Mouse (Mus musculus): ENCODE measurements around the gene Milr1.
A peak's percentile ranks its signal among the peaks of the same experiment; 100 is the strongest.
"Not testable (repeated sequence)": the region's sequence is repeated elsewhere in the genome, so short reads cannot be mapped to it uniquely, and the experiment has no call there.

The Milr1 gene

DNA sequence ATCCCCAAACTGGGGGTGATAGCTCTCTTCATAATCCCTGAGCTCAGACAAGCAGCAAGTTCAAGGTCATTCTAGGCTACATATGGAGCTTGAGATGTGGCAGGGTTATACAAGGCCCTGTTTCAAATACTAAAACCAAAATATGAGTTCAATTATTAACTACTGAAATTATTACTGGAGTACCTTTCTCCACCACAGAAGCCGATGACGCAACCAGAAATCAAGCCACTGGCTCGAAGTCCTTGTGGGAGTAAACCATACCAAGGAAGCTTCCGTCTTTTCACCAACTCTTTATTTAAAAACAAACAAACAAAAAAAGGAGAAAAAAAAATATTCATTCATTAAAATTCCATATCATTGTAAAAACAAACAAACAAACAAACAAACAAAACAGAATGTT lies 25.9 kb downstream of the Milr1 start:
- ATAC-seq (ENCODE audit: low TSS enrichment): no peak

DNA sequence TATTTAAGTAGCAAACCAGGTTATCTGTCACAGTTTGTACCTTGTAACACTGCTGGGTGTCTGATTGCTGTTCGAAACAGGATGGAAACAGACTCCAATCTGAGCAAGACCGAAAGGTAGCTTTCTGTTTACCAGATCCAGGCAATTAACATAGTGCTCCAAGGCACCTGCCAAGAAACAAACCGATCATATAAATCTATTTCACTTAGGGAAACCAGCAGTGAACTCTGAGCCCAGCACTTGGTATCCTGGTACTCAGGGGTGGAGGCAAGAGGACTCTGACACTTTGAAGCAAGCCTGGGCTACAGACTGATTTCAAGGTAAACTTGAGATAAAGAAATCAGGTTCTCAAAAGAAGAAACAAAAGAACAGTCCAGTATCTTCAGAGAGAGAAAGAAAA lies 26.4 kb downstream of the Milr1 start:
- no peak for ATAC-seq (ENCODE audit: low TSS enrichment)

DNA sequence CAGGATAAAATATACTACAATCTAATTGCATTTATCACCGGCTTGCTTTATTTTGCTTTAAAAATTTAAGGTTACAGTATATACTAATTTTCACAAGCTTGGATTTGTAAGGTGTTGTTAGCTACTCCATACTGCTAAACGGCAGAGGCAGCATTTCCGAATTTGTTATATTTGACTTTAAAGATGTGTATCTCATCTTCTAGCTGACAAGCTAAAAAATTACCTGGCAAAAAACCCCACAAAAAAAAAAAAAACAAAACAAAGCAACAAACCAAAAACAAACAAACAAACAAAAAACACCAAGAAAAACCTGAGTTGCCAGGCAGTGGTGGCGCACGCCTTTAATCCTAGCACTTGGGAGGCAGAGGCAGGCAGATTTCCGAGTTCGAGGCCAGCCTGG lies 27.1 kb downstream of the Milr1 start:
- ATAC-seq (ENCODE audit: low TSS enrichment): no peak

DNA sequence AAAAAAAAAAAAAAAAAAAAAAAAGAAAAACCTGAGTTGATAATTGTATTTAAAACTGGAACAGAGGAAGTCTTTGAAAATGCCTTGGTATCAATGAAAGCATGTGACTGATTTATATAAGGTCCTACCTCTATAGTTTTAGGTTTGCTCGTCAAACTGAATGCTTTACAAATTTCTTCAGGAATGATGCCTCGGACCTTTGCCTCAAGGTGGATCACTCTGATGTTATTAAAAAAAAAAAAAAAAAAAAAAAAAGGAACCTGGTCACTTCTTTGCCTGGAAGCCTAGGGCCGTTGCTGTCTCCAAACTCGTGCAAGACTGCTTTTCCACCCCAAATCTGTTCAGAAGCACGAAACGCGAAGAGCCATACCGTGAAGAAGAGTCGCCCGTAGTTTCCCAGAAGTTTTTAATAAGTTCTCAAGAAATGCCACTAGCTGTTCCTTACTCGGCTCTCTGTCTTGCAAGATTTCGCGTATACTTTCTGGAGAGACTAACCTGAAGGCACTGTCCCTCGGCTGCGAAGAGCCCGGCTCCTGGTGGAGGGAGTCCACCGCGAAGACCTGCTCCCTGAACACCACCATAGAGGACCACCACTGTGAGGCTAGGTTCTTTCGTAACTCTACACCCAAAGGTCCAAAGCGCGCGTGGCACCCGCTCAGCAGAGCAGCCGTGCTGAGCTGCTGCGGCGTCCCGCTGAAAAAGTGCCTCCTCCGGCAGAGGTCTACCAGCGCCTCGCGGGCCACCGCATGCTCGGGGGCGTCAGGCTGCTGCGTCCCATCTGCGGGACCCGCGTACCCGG lies 27.8 kb downstream of the Milr1 start:
- peak; percentile 66 for ATAC-seq (ENCODE audit: low TSS enrichment)

DNA sequence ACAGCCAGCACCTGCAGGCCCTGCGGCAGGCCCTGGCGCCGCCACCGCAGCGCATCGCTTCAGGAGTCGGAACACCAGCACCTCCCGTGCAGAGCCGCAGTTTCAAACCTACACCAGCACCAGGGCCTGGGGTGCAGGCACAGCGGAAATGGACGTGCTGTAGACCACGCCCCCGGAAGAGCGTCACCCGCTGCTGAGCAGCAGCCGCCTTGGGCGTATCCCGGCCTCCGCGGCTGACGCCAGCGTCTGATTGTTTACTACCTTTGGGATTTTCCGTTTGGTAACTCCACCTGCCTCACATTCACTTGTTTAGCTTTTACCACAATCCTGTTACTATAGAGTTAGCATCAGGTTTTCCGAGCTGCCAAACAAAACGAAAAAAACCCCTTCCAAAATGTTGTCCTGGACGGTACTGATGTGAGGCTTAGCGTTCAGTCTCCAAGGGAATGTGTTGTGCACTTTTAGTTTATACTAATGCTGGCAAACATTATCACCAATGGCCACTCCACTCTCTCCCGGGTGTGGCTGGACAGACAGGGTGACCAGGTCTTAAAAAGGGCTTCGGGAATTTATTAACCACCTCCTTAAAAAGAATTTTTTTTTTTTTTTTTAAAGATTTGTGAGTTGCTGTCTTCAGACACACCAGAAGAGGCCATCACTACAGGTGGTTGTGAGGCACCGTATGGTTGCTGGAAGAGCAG lies 28.5 kb downstream of the Milr1 start, which contains the start of gene Polg2:
Gene Polg2, minus strand, starts transcription at position 150 of the 701 bp plus-strand sequence.
- peak; percentile 98 for ATAC-seq (ENCODE audit: low TSS enrichment)

DNA sequence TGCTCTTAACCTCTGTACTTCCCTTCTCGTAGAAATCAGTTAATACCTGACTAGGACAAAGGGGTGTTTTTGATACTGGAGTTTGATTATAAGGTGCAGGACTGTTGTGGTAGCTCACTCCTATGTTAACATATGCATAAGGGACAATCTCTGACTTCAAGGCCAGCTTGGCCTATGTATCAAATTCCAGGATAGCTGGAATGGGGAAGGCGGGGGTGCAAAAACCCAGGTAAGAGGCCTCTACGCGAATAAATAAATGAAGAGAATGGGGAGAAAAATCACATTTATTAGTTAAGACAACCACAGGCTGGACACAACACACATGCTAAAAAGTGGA lies 29.0 kb downstream of the Milr1 start:
- no peak for ATAC-seq (ENCODE audit: low TSS enrichment)

DNA sequence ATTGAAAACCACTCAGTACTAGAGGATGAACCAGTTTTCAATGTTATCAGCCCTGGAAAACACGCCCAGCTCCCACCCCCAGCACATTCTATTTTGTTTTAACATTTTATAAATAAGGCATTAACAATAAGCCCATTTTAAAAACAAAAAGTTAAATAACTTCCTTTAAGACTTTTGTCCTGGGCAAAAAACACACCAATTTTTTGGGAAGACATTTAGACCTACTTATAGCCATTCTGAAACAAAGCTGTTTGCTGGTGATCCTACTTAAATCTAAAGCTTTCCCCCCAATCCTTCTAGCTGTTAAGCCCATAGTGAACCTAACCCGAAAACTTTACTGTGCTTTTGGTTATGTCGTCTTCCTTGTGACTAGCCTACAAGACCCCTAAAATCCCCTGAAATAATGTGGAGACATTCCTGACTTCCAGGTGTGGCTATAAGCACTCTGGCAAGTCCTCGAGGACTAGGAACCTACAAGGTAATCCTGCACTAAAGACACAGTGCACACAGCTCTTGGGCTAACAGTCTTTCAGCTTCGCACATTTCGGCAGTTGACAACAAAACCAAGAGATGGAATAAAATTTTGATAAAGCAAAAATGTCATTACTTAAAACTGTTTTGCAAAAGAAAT lies 29.7 kb downstream of the Milr1 start:
- no peak for ATAC-seq (ENCODE audit: low TSS enrichment)

DNA sequence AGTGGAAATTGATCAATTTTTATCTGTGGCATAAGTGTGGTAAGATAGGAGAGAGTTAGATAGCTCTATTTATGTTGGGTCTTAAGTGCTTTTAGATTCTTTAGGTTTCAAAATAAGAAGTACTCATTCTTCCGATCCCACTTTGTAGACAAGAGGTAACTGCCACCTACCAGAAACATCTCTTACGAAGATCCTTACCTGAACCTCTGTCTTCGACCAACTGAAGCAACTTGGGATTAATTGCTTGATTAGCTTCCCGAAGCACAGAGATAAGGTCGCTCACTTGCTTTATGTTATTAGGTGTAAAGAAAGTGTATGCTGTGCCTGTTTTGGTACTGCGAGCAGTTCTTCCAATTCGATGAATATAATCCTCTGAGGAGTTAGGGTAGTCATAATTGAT lies 31.2 kb downstream of the Milr1 start:
- not testable (repeated sequence) for ATAC-seq (ENCODE audit: low TSS enrichment)

DNA sequence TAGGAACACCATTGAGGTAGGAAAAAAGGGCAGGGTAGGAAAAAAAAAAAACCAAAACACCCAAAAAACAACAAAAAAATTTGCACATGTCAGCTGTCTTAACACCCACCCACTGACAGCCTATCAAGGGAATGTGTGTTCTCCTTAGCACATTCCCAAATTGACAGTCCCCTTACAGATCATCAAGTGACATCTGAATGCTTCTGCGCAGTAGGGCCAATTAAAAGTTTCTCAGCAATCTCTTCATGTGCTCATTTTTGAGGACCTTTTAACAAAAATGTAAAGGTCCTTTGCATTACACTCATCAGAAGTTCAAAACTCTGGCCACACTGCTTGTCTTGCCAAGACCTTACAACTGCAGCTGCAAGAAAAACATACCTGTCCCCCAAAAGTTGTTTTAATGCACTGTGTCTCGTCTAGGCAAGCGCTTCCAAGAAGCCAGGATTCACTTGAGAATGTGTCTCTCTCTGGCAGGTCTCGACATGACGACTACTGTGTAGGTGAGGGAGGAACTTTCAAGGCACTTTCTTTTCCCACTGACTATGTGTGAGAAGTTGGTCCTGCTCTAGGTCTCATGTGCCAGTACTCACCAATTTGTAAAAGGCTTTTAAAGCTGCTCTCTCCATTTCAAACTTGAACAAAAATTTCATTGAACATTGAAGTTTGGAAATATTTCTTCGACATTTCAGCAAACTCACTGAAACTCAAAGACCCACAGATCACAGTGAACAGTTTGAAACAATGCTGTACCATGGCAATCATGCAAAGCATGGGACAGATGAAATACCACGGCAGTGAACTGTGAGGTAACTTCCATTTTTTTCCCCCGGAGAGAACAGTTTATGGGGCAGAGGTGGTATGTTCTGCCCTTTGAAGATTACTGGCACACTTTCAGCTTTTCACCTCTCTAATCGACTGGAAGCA lies 32.1 kb downstream of the Milr1 start:
- no peak for ATAC-seq (ENCODE audit: low TSS enrichment)

DNA sequence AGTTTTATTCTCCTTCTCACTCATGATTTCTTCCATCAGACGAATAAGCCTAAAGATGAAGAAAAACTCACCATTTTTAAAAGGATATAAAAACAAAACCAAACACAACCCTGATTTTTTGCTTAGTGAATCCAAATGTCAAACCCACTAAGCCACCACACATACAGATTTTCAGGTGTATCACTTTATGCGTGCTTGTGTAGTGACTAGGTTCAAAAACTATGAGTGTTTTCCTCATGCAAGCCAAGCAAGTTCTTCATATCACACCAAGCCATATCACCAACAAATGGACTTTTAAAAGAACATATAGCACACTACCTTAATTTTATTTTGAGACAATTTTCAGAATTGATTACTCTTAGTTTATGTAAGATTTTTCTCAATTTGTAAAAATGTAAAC lies 33.5 kb downstream of the Milr1 start:
- no peak for ATAC-seq (ENCODE audit: low TSS enrichment)

- ATAC-seq (ENCODE audit: low TSS enrichment): no peak
Measured at GRCm38 (mm10) chr11:106785043-106785442, 34.0 kb downstream of the Milr1 start.

DNA sequence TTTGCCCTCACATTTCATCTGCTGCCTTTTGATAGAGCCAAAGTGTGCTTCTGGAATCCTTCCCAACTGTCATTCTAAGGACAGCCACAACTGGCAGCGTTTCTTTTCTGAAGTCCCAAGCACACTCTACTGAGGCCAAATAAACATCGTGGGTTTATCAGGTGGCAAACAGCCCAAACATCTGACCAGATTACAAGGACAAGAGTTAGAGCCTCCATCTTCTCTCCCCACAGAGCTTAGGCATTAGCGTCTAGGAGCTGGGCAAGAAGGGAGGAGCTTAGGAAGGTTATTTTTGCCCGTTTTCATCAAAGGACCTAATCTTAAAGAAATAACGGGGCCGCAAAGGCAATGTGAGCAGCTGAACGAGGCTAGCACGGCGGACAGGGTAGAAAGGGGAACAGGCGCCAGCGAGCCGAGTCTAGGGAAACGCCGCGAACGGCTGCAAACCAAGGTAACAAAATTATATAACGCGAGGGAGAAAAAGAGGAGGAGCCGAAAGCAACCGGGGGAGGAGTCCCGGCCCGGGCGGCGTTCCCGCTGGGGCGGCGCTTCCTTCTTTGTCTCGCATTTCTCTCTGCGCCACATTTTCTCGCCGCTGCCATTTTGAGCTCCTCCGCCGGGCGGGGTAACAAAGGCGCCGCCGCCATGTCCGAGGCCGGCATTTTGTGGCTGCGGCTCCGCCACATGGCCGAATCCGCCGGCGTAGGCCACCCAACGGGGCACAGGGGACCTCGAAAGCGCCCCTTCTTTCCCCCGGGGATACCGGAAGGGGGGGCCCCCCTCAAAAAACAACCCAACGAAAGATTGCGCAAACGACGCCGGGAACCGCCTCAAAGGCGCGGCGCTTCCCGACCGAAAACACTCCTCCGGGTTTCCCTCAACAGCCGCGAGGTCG lies 36.4 kb downstream of the Milr1 start:
- peak; percentile 42 for ATAC-seq (ENCODE audit: low TSS enrichment)

DNA sequence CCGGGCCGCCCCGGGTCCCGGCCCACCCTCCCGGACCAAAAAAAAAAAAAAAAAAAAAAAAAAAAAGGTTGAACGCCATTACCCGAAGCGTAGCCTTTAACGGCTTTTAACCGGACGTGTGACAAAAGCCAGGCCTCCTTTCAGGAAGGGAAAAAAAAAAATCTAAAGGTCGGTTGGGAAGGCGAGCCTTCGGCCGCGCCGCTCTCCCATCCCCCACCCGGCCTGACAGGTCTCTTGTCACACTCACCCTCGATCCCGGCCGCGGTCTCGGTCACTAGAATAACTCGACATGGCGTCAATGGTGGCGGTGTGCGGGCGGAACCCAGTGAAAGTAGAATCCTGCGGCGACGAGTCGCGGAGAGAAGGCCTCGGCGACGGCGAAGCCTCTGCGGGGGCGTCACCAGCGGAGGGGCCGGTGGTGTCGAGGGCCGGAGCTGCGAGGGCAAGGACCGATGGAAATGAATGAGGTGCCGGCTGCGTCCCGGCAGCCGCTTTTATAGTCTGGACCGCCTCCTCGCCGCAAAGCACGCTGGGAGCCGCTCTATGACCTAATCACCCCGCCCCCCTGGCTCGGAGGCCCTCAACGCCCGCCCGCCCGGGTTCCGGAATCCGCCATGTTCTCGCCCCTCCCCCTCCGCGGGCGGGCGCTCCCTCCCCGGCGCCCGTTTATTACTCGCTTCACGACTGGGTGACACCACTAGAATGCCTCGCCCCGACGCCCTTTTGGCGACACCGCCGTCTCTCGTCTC lies 37.2 kb downstream of the Milr1 start:
- ATAC-seq (ENCODE audit: low TSS enrichment): peak; percentile 51

GRCm38 (mm10) chr11:106788775-106789459 lies 37.9 kb downstream of the Milr1 start, which contains the start of the genes Ddx5 and Cep95:
Ddx5 (minus strand) TSS chr11:106789185.
Cep95 (plus strand) TSS chr11:106789252.
- peak; percentile 86 for ATAC-seq (ENCODE audit: low TSS enrichment)

DNA sequence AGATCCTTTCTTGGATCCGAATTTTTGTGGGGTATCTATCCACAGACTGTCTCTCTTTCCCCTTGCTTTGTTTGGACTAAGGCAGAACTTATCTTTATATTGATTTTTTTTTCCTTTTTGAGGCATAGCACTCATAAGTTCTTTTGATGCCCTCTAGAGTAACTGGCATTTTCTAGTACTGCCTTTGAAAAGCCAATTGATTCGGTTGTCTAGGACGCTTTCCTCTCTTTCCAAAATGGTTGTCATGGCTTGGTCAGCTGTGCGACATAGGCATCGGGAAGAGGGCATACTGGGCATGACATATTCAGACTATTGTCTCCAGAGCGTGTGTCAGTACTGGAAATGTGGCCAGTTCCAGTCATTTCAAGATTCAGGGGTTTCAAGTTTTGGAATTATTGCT lies 38.6 kb downstream of the Milr1 start:
- ATAC-seq (ENCODE audit: low TSS enrichment): 0 out of 2 replicates have a peak, but pooled peaks have one; percentile 1

GRCm38 (mm10) chr11:106793846-106794245 lies 42.8 kb downstream of the Milr1 start:
- ATAC-seq (ENCODE audit: low TSS enrichment): no peak

DNA sequence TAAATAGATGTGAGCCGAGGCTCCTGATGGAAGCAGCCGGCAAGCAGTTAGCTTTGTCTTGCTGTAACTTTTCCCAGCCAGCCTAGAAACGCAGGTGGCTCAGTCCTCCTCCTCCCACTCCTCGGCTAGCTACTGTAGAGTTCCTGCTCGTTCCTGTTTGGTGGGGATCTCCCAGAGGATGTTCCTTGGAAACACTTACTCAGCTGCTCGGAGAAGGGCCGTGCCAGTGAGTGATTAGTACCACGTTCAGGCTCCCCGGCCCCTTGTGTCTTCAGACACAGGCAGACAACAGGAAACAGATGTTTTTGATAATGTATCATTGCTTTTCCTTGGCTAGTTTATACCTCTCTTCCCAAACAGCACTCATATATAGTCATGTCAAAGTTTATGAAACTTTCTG lies 44.7 kb downstream of the Milr1 start:
- ATAC-seq (ENCODE audit: low TSS enrichment): peak; percentile 88; the same call in 1 of the 2 replicates

DNA sequence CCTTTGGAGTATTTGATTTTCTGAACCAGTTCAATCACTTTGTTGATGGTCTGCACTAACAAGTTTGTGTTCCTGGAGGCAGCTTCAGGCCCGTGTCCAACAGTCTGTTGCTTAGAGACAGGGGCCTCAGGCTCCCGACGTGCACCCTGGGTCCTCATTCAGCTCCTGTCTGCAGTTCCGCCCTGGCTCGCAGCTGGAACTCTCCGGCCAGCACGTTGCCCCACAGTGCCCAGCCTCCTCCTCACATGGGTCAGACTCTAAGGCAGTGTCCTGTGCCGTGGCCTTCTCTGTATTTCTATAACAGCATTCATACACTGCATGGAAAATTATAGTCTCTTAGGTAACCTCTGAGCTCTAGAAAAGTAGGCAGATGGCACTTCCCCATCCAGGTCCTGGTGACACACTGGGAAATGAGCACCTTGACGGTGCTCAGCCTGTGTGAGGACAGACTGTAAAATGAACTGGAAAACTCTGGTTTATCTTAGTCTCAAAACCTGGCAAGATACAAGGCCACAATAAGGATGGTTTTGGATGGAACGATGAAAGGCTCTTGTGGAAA lies 51.1 kb downstream of the Milr1 start:
- ATAC-seq (ENCODE audit: low TSS enrichment): no peak

DNA sequence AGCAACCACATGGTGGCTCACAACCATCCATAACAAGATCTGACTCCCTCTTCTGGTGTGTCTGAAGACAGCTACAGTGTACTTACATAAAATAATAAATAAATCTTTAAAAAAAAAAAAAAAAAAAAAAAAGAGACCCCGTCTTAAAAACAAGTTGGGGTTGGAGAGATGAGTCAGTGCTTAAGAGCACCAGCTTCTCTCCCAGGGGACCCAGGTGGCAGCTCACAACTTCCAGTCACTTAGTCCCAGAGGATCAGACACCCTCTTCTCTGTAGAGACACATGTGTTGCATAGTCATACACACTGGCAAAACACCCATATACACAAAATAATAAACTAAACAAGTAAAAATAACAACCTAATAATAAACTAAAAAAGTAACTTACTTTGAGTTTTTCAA lies 56.4 kb downstream of the Milr1 start:
- not testable (repeated sequence) for ATAC-seq (ENCODE audit: low TSS enrichment)
